Mouse (Mus musculus) hindbrain, postnatal 0 days (tissue): ENCODE results near the gene Ascc2. TPM values are rescaled to one million over a fixed set of nuclear protein-coding genes. Genes with fewer than 3 reads are reported as not detected.

Experiments used
- ATAC-seq: fragments of 200-750 bp; cut with Nextera tagmentation; 2 replicates; pipeline ENCODE4 v1.8.0; 2017; ENCODE audit warnings: mild to moderate bottlenecking, moderate TSS enrichment, moderate library complexity
- DNase-seq: peaks from one replicate; pipeline ENCODE4 v3.0.0-alpha.2; 2015; ENCODE audit warnings: low spot score
- H3K27ac ChIP-seq: fragments of 300-500 bp; sonication (generic); 2 replicates; pipeline ENCODE4 v1.5.1; 2014; ENCODE audit warnings: mild to moderate bottlenecking
- H3K27me3 ChIP-seq: fragments of 300-500 bp; sonication (generic); 2 replicates; pipeline ENCODE4 v1.6.1; 2014; ENCODE audit warnings: low read length, mixed read lengths; ENCODE audit not compliant: insufficient read depth
- H3K36me3 ChIP-seq: fragments of 300-500 bp; sonication (generic); 2 replicates; pipeline ENCODE4 v1.6.1; 2014; ENCODE audit warnings: low read length, mixed read lengths; ENCODE audit not compliant: insufficient read depth
- H3K4me1 ChIP-seq: fragments of 300-500 bp; sonication (generic); 2 replicates; pipeline ENCODE4 v1.6.1; 2014; ENCODE audit warnings: antibody characterized with exemption, low read length, mixed read lengths; ENCODE audit not compliant: insufficient read depth
- H3K4me2 ChIP-seq: fragments of 300-500 bp; sonication (generic); 2 replicates; pipeline ENCODE4 v1.6.1; 2014; ENCODE audit warnings: low read depth, mild to moderate bottlenecking, low read length, moderate library complexity, mixed read lengths
- H3K4me3 ChIP-seq: fragments of 300-500 bp; sonication (generic); 2 replicates; pipeline ENCODE4 v1.5.1; 2014; ENCODE audit warnings: low read length
- H3K9ac ChIP-seq: fragments of 300-500 bp; sonication (generic); replicated peaks from 2 replicates; pipeline ENCODE4 v1.6.1; 2014; ENCODE audit warnings: mild to moderate bottlenecking, low read length, moderate library complexity, mixed read lengths
- H3K9me3 ChIP-seq: fragments of 300-500 bp; sonication (generic); 2 replicates; pipeline ENCODE4 v1.6.1; 2016; ENCODE audit warnings: low read length, mixed read lengths
- CTCF ChIP-seq: IDR thresholded peaks from 2 replicates; pipeline ENCODE4 v1.5.1; 2016; ENCODE audit warnings: antibody characterized with exemption, control low read depth, low read depth
- WGBS: fragments of 180-500 bp; shearing (Covaris S2); extraction: QIAGEN DNeasy Blood & Tissue Kit; methylation state at CpG from one replicate; pipeline ENCODE4 v1.1.7; 2014; 5-methylcytosine and 5-hydroxymethylcytosine counted together
- polyA plus RNA-seq: library from polyadenylated mRNA; unstranded; fragments of >200 nt; fragmentation: Nextera tagmentation; extraction: Ambion mirVana; gene quantifications from 2 replicates; pipeline ENCODE4 v1.2.1, GENCODE M21; 2015
- total RNA-seq: library from RNA; depleted of rRNA; stranded (reverse); fragments of >200 nt; gene quantifications from 2 replicates; pipeline ENCODE4 v1.2.3, GENCODE M21; 2014

Gene Ascc2
- total and polyA plus RNA-seq, 2 experiments from 2014 or later: 13.8 to 15.5 TPM

GRCm38 (mm10) chr11:4599916-4600315 lies 37.6 kb upstream of the Ascc2 start:
- H3K4me3 ChIP-seq: no peak overlapping the region
- no peaks in the 10 kb centered on the region for H3K27me3 ChIP-seq
- no peak for TF ChIP-seq CTCF
- no peak for ATAC-seq
- no peaks in the 10 kb centered on the region for H3K4me1 ChIP-seq
- H3K27ac ChIP-seq: no peak overlapping the region
- WGBS: 88% methylated on average over 3 of the region's 3 CpGs
- DNase-seq: no peak
- H3K9ac ChIP-seq: no peak overlapping the region
- H3K4me2 ChIP-seq: no peak overlapping the region
- H3K36me3 ChIP-seq: no peaks in the 10 kb centered on the region
- no peaks in the 10 kb centered on the region for H3K9me3 ChIP-seq

GRCm38 (mm10) chr11:4601890-4602289 lies 35.7 kb upstream of the Ascc2 start:
- ATAC-seq (no peak), DNase-seq (no peak)
- 72% methylated on average over 5 of the region's 5 CpGs for WGBS
- H3K4me2 ChIP-seq: no peak overlapping the region
- no peak overlapping the region for H3K27ac ChIP-seq
- no peaks in the 10 kb centered on the region for H3K27me3 ChIP-seq
- no peaks in the 10 kb centered on the region for H3K4me1 ChIP-seq
- no peak overlapping the region for H3K4me3 ChIP-seq
- H3K9me3 ChIP-seq: no peaks in the 10 kb centered on the region
- TF ChIP-seq CTCF: no peak
- H3K9ac ChIP-seq: no peak overlapping the region
- no peaks in the 10 kb centered on the region for H3K36me3 ChIP-seq

GRCm38 (mm10) chr11:4602691-4603441 lies 34.7 kb upstream of the Ascc2 start:
- no peaks in the 10 kb centered on the region for H3K36me3 ChIP-seq
- H3K27me3 ChIP-seq: no peaks in the 10 kb centered on the region
- H3K4me1 ChIP-seq: no peaks in the 10 kb centered on the region
- ATAC-seq (no peak), DNase-seq (no peak)
- no peak overlapping the region for H3K4me2 ChIP-seq
- TF ChIP-seq CTCF: no peak
- H3K9ac ChIP-seq: no peak overlapping the region
- no peaks in the 10 kb centered on the region for H3K9me3 ChIP-seq
- no peak overlapping the region for H3K4me3 ChIP-seq
- 24% methylated on average over 12 of the region's 12 CpGs for WGBS
- H3K27ac ChIP-seq: no peak overlapping the region

GRCm38 (mm10) chr11:4604441-4604840 lies 33.1 kb upstream of the Ascc2 start:
- no peak for ATAC-seq
- Histone ChIP-seq H3K27ac (no peak overlapping the region), H3K9me3 (no peaks in the 10 kb centered on the region)

GRCm38 (mm10) chr11:4605414-4605813 lies 32.1 kb upstream of the Ascc2 start:
- no peak overlapping the region for H3K27ac ChIP-seq
- no peak overlapping the region for H3K4me2 ChIP-seq
- whole genome bisulfite sequencing: 48% methylated on average over 7 of the region's 7 CpGs
- 0 out of 2 replicates have a peak, but pooled peaks have one; percentile 43 for ATAC-seq
- DNase-seq: no peak
- no peaks in the 10 kb centered on the region for H3K36me3 ChIP-seq
- H3K4me1 ChIP-seq: no peaks in the 10 kb centered on the region
- H3K9me3 ChIP-seq: no peaks in the 10 kb centered on the region
- TF ChIP-seq CTCF: no peak
- H3K4me3 ChIP-seq: no peak overlapping the region
- H3K9ac ChIP-seq: no peak overlapping the region
- no peaks in the 10 kb centered on the region for H3K27me3 ChIP-seq

More at GRCm38 (mm10) chr11:4604441-4604840, 33.1 kb upstream of the Ascc2 start:
- DNase-seq: no peak
- Histone ChIP-seq H3K27me3 (no peaks in the 10 kb centered on the region), H3K4me2 (no peak overlapping the region), H3K36me3 (no peaks in the 10 kb centered on the region), H3K9ac (no peak overlapping the region), H3K4me3 (no peak overlapping the region), H3K4me1 (no peaks in the 10 kb centered on the region)
- TF ChIP-seq CTCF: no peak
- WGBS: 62% methylated on average over 6 of the region's 6 CpGs

GRCm38 (mm10) chr11:4606541-4606940 lies 31.0 kb upstream of the Ascc2 start:
- H3K4me2 ChIP-seq: no peak overlapping the region
- ATAC-seq (no peak), DNase-seq (no peak)
- no peak overlapping the region for H3K4me3 ChIP-seq
- H3K36me3 ChIP-seq: no peaks in the 10 kb centered on the region
- 69% methylated on average over 1 of the region's 1 CpGs for WGBS
- H3K27me3 ChIP-seq: no peaks in the 10 kb centered on the region
- no peak for TF ChIP-seq CTCF
- no peak overlapping the region for H3K9ac ChIP-seq
- no peaks in the 10 kb centered on the region for H3K4me1 ChIP-seq
- no peak overlapping the region for H3K27ac ChIP-seq
- no peaks in the 10 kb centered on the region for H3K9me3 ChIP-seq

- Histone ChIP-seq H3K27me3 (no peaks in the 10 kb centered on the region), H3K36me3 (no peaks in the 10 kb centered on the region), H3K4me3 (no peak overlapping the region), H3K9ac (no peak overlapping the region), H3K4me1 (no peaks in the 10 kb centered on the region), H3K9me3 (no peaks in the 10 kb centered on the region), H3K27ac (no peak overlapping the region), H3K4me2 (no peak overlapping the region)
- no peak for ATAC-seq
- no peak for DNase-seq
- TF ChIP-seq CTCF: no peak
- WGBS: 72% methylated on average over 2 of the region's 2 CpGs
Measured at GRCm38 (mm10) chr11:4611904-4612303, 25.6 kb upstream of the Ascc2 start.
